Mouse (Mus musculus): ENCODE measurements around the gene Tbc1d14.

- TF ChIP-seq CTCF (conservative IDR thresholded peaks at IDR 0.05; ENCODE audit: insufficient read depth, insufficient read length, low read depth, low read length) (no peak), POLR2A (IDR thresholded peaks at IDR 0.05; ENCODE audit: low read depth, low read length) (no peak)
Measured at GRCm38 (mm10) chr5:36571371-36571770, 21.7 kb downstream of the Tbc1d14 start.
